Comparison of ENCODE assay signal across 8 mouse cellular contexts in genomic region chr2:29620301-29620827, GRCm38 (mm10). TPM values are rescaled to one million over a fixed set of nuclear protein-coding genes. Genes with fewer than 3 reads are reported as not detected.
A peak's percentile ranks its signal among the peaks of the same experiment; 100 is the strongest.
DNase-seq lines count a peak whose midpoint lies in the region; ATAC-seq and TF ChIP-seq lines count a peak whose summit lies in the region.

No protein-coding gene starts in this region.

- TF ChIP-seq POLR2A in liver, adult 2 months (IDR thresholded peaks at IDR 0.05; ENCODE audit: extremely low read depth, insufficient read depth, low read length), result no peak

- no peaks in the 10 kb centered on the region for H3K36me3 ChIP-seq in lung, embryonic 14.5 days (ENCODE audit: insufficient read depth)
- no peaks in the 10 kb centered on the region for H3K36me3 ChIP-seq in forebrain, embryonic 13.5 days (ENCODE audit: poor library complexity, severe bottlenecking)
- H3K36me3 ChIP-seq in liver, adult 2 months (ENCODE audit: control insufficient read depth, insufficient read depth, low read length), result no peaks in the 10 kb centered on the region
- H3K36me3 ChIP-seq in stomach, postnatal 0 days (ENCODE audit: control insufficient read depth, insufficient read depth, low read length), result no peaks in the 10 kb centered on the region

- H3K9me3 ChIP-seq in lung, embryonic 14.5 days (ENCODE audit: low read depth, low read length), result no peaks in the 10 kb centered on the region
- no peaks in the 10 kb centered on the region for H3K9me3 ChIP-seq in forebrain, embryonic 13.5 days (replicated peaks)
- no peaks in the 10 kb centered on the region for H3K9me3 ChIP-seq in stomach, postnatal 0 days (ENCODE audit: control insufficient read depth, low read length)

- H3K27ac ChIP-seq in lung, embryonic 14.5 days (ENCODE audit: low read depth), result peak overlapping the region; percentile 89
- H3K27ac ChIP-seq in forebrain, embryonic 13.5 days, result peak overlapping the region; percentile 88
- peak overlapping the region; percentile 81 for H3K27ac ChIP-seq in liver, adult 2 months (replicated peaks; ENCODE audit: insufficient read depth, low read depth, low read length)
- peak overlapping the region; percentile 87 for H3K27ac ChIP-seq in stomach, postnatal 0 days (replicated peaks)

- peaks cover 33% of the 10 kb centered on the region for H3K79me2 ChIP-seq in liver, adult 2 months (ENCODE audit: control insufficient read depth, insufficient read depth, low read length)

- H3K27me3 ChIP-seq in lung, embryonic 14.5 days (ENCODE audit: insufficient read depth, low read length), result no peaks in the 10 kb centered on the region
- no peaks in the 10 kb centered on the region for H3K27me3 ChIP-seq in forebrain, embryonic 13.5 days
- no peaks in the 10 kb centered on the region for H3K27me3 ChIP-seq in liver, adult 2 months (ENCODE audit: control insufficient read depth, insufficient read depth, low read length)
- no peaks in the 10 kb centered on the region for H3K27me3 ChIP-seq in stomach, postnatal 0 days (ENCODE audit: control insufficient read depth, insufficient read depth, low read length)

- peaks cover 6% of the 10 kb centered on the region for H3K4me1 ChIP-seq in lung, embryonic 14.5 days (ENCODE audit: insufficient read depth)
- peaks cover 32% of the 10 kb centered on the region for H3K4me1 ChIP-seq in forebrain, embryonic 13.5 days
- peaks cover 41% of the 10 kb centered on the region for H3K4me1 ChIP-seq in liver, adult 2 months (ENCODE audit: control insufficient read depth, insufficient read depth, low read length)
- peaks cover 9% of the 10 kb centered on the region for H3K4me1 ChIP-seq in stomach, postnatal 0 days (replicated peaks; ENCODE audit: control insufficient read depth, insufficient read depth)

- TF ChIP-seq CTCF in lung, embryonic 14.5 days (IDR thresholded peaks at IDR 0.05; ENCODE audit: low read depth), result no peak
- TF ChIP-seq CTCF in liver, adult 2 months (IDR thresholded peaks at IDR 0.05; ENCODE audit: low read depth, low read length), result no peak
- TF ChIP-seq CTCF in stomach, postnatal 0 days (IDR thresholded peaks at IDR 0.05; ENCODE audit: low read depth), result no peak

- 2% methylated on average over 15 of the region's 15 CpGs for WGBS in lung, embryonic 14.5 days
- WGBS in forebrain, embryonic 13.5 days, result under 1% methylated on average over 15 of the region's 15 CpGs
- 4% methylated on average over 15 of the region's 15 CpGs for WGBS in liver, adult 2 months
- 1% methylated on average over 15 of the region's 15 CpGs for WGBS in stomach, postnatal 0 days

- peak overlapping the region; percentile 67 for H3K4me2 ChIP-seq in lung, embryonic 14.5 days
- H3K4me2 ChIP-seq in forebrain, embryonic 13.5 days, result peak overlapping the region; percentile 82
- H3K4me2 ChIP-seq in stomach, postnatal 0 days (replicated peaks; ENCODE audit: low read depth), result peak overlapping the region; percentile 83

- DNase-seq in lung, embryonic 14.5 days, result no peak
- DNase-seq in lung, adult 18-20 months, result no peak
- peak; percentile 38 for DNase-seq in brain, adult 2 months (ENCODE audit: low read depth, low spot score)
- peak; percentile 43 for DNase-seq in liver, adult 2 months (ENCODE audit: extremely low read depth, low read depth, low spot score)
- no peak for DNase-seq in stomach, postnatal 0 days (ENCODE audit: low spot score)
- no peak for DNase-seq in kidney, postnatal 36 days
- no peak for DNase-seq in layer of hippocampus, adult 8-10 months (ENCODE audit: low spot score in 2 of 2)

- TF ChIP-seq EP300 in stomach, postnatal 0 days (optimal IDR thresholded peaks at IDR 0.05), result no peak

- H3K9ac ChIP-seq in lung, embryonic 14.5 days, result peak overlapping the region; percentile 94
- peak overlapping the region; percentile 92 for H3K9ac ChIP-seq in forebrain, embryonic 13.5 days
- peak overlapping the region; percentile 97 for H3K9ac ChIP-seq in liver, adult 2 months (ENCODE audit: low read depth, low read length)
- peak overlapping the region; percentile 87 for H3K9ac ChIP-seq in stomach, postnatal 0 days (ENCODE audit: low read length)

- H3K4me3 ChIP-seq in lung, embryonic 14.5 days (ENCODE audit: low read depth, low read length), result peak overlapping the region; percentile 73
- peak overlapping the region; percentile 79 for H3K4me3 ChIP-seq in forebrain, embryonic 13.5 days
- peak overlapping the region; percentile 96 for H3K4me3 ChIP-seq in liver, adult 2 months (ENCODE audit: insufficient read depth, low read depth, low read length)
- peak overlapping the region; percentile 77 for H3K4me3 ChIP-seq in stomach, postnatal 0 days (ENCODE audit: low read depth, low read length)

- no peak for ATAC-seq in lung, embryonic 14.5 days (ENCODE audit: insufficient read depth)
- ATAC-seq in forebrain, embryonic 13.5 days, result 0 out of 2 replicates have a peak, but pooled peaks have one; percentile 12
- ATAC-seq in stomach, postnatal 0 days (ENCODE audit: low FRiP score, low TSS enrichment), result no peak; the same call in 1 of the 2 replicates

RNA-seq across cellular contexts. Expression of gene Rapgef1, which starts 0.8 kb away (rescaled TPM):
- polyA plus RNA-seq in lung, embryonic 14.5 days (2014; fragmentation: Nextera tagmentation; extraction: Ambion mirVana), result 18.3 and 20.5 TPM in 2 replicates
- polyA plus RNA-seq in forebrain, embryonic 13.5 days (2015; fragmentation: Nextera tagmentation; extraction: Ambion mirVana), result 17.8 and 19.2 TPM in 2 replicates
- total RNA-seq in liver, adult 2 months (2014; rRNA removed), result 11.8 and 16.8 TPM in 2 replicates
- polyA plus RNA-seq in liver, adult 2 months (2012; rRNA removed), result 24.9 and 25.3 TPM in 2 replicates
- 7.2 and 7.6 TPM in 2 replicates for polyA plus RNA-seq in stomach, postnatal 0 days (2015; fragmentation: Nextera tagmentation; extraction: Ambion mirVana)
- total RNA-seq in layer of hippocampus, adult 8-10 months (2022), result 10 to 100 TPM; 78.8 to 94.5 (median 89.3) TPM

Comparison
In these comparisons a context has a peak if more than half of its experiments do, and no peak if none do; other contexts are left out.
1. DNase-seq: peak in brain, adult 2 months (single experiment) and liver, adult 2 months (single experiment); none in lung, embryonic 14.5 days (single experiment), lung, adult 18-20 months (0 of 2), stomach, postnatal 0 days (single experiment), kidney, postnatal 36 days (0 of 2) and layer of hippocampus, adult 8-10 months (0 of 2).
2. Peak in every context shown above with its lines, with median percentiles within 50 percentile points of each other: H3K27ac ChIP-seq, H3K4me2 ChIP-seq, H3K4me3 ChIP-seq and H3K9ac ChIP-seq.